Mouse (Mus musculus) cerebellum, postnatal 36 days (tissue): ENCODE measurements at regions not wholly inside any gene's neighbourhood (a gene's known extent, or its start where the extent isn't known, plus 50 kb on each side); places are given as distances from the start of the nearest gene placed in this dataset.

Experiments
- DNase-seq, 2 experiments: peaks; one replicate each; pipeline ENCODE4 v3.0.0; 2021 to 2022; ENCODE audit warnings: mixed read lengths in 2 of 2

DNA sequence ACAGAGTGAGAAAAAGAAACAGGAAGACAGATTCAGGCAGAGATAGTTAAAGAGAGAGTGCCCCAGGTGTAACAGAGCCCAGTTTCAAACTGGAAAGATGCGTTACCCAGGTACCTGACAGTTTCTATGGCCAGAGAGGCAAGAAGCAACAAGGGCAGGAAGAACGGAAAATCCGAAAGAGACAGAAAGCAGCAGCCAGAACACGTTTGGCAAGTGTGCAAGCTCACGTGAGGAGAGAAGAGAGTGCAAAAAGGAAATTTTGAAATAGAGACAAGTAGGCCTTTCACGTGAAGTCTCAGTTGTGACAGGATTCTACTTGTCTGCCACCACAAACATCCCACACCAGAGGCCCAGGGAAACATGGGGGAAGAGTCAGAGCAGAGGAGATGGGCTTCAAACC, 259.8 kb downstream of the Gm11361 start:
- no peak for DNase-seq

GRCm38 (mm10) chr13:28516636-28517035, 259.3 kb downstream of the Gm11361 start:
- DNase-seq = no peak

GRCm38 (mm10) chr13:28514245-28514644, 256.9 kb downstream of the Gm11361 start:
- DNase-seq = no peak

GRCm38 (mm10) chr13:28513336-28513735, 256.0 kb downstream of the Gm11361 start:
- no peak for DNase-seq

- DNase-seq = no peak
Observed at GRCm38 (mm10) chr13:28512573-28513334, 255.4 kb downstream of the Gm11361 start.

DNA sequence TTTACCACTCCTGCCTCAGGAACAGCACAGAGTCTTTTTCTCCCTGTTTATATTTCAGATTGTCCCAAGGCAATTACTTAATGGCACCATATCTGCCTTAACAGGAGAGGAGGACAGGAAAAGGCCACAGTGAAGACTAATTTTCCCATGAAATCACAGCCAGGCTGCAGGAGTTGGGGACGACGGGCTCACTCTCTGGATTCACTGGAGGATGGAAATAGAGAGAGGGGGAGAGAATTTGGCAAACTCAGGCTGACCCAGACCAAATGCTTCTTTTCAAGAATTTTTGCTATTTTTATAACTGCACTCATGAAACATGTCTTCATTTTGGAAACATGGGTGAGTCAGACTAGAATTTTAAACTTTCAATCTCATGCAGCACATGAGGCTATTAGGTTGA, 250.9 kb downstream of the Gm11361 start:
- no peak for DNase-seq

DNA sequence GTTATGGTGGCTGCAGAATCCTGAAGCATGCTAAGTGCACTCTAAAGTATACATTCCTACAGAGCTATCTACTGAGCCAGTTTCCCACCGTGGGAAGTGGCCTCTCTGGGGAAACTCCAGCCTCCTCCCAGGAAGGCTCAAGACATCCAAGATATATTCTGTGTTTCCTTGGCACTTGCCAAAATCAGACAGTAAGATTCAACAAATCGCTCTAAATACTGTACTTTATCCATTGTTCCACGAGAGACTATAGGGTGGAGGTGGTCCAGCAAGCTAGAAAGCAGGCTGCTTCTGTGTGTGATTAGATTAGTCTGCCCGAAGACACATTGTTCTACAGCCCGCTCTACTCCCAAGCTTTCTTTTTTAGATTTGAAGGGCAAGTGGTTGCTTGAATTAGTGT, 250.5 kb downstream of the Gm11361 start:
- DNase-seq = no peak

DNA sequence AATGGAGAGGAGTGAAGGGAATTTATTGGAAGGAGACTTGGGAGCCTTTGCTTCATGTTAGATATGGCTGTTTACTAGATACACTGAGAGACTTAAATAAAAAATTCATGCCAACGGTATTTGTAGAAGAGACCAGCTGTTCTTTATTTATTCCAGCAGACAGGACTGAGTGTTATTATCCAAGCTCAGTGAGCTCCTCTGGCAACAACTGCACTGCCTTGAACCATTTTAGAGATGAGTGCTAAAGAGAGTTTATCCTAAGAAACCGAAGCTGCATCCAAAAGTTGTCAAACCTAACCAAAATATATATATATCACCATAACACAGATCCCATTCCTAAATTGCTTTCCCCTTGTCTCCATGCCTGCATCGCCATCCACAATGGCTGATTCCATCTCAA, 247.0 kb downstream of the Gm11361 start:
- DNase-seq = no peak

GRCm38 (mm10) chr13:28502171-28502570, 244.8 kb downstream of the Gm11361 start:
- no peak for DNase-seq

- no peak for DNase-seq
Observed at GRCm38 (mm10) chr13:28500697-28501096, 243.4 kb downstream of the Gm11361 start.

GRCm38 (mm10) chr13:28497483-28497882, 240.2 kb downstream of the Gm11361 start:
- DNase-seq = no peak

DNA sequence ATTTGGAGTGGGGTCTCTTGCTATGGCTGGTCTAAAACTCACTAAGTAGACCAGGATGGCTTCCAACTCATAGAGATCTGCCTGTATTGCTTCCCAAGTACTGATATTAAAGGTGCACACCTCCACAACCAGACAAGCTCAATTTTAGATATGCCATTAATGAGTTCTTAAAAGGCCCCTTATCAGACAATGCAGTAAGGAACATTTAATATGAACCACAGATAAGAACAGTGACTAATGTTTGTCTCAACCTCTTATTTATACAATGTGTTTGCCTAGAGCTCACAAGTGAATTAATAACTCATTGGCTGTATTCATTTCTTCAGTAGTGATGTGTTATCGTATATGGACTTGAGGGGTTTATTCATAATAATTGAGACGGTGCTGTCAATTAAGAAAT, 234.7 kb downstream of the Gm11361 start:
- DNase-seq = no peak

DNA sequence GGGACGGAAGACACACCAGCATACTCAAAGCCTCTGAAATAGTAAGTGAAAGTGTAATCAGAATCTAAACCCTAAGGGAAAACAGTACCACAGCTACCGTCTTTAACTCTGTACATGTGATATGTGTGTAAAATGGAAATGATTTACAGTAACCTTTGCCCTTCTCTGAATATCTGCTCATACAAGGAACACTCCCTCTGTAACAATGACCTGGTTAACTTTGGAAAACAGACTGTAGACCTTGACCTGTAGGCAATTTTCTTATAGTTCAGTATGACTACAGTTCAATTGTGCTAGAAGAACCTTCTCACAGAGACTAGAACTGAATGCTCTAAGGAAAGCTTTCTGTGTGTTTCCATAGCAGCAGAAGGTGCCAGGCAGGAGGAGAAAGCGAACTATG, 226.4 kb downstream of the Gm11361 start:
- no peak for DNase-seq

- peak; percentile 58 to 66 for DNase-seq
Observed at GRCm38 (mm10) chr13:28481224-28481965, 224.1 kb downstream of the Gm11361 start.

DNA sequence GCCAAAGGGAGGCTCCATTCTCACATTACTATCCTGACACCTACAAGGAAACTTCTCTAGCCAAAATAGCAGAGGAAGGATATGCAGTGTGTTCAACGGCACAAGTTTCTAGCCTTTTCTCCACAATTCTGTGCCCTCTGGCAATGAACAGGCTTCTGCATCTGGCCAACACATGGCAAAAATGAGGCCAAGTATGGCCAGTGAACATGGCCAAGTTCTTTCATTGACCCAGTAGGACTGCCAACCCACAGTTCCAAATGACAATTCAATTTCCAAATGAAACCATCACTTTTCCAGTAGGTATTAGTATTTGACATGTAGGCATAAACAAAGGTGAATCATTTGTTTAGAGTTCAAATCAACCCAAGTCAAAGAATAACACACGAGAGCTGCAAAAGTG, 208.8 kb downstream of the Gm11361 start:
- no peak for DNase-seq

DNA sequence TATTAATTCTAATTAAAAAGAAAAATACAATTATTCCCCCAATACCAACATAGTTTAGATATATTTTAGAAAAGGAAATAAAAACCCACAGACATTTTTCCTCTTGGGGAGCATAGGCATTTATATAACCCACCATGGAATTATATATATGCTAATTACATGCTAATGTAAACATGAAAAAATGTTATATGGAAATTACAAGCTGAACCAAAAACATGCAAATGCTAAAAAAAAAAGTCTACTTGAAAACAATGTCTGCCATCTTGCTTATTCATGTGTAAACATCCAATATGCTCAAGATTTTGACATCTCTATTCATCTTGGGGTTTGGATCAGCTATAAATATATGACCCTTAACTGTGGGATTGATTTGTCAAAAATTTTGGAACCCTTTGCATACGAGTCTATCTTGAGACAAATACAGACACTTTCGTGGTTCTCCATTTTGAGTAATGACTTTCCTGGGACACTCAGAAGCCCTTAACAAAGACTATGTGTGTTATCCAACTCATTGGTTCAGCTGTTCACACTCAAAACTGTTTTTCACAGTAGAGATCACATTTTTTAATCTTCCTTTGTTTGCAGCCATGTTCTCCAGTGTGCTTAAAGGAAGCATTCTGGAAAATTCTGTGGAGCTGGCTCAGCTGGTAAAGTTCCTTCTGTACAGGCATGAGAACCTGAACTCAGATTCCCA, 208.0 kb downstream of the Gm11361 start:
- DNase-seq = no peak

DNA sequence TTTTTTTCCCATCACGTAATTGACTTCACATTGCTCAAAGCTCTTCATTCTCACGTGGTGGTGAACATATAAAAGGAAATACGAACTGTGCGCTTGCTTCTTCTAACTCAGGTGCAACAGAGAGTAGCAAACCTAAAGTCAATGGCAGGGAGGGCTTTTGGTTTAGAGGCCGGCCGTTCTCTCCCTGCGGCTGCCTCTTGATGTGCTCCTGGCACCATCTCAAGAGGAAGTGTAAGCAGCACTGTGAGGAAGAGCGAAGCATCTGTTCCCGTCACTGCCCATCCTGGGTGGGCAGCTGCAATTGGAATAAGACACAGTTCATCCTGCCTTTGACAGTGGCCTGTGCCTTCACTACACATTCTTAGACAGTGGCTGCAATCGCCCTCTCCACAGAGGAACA, 204.0 kb downstream of the Gm11361 start:
- no peak for DNase-seq

- DNase-seq = no peak
Observed at GRCm38 (mm10) chr13:28457403-28457802, 200.1 kb downstream of the Gm11361 start.

- no peak for DNase-seq
Observed at GRCm38 (mm10) chr13:28455878-28456277, 198.6 kb downstream of the Gm11361 start.

- DNase-seq = no peak
Observed at GRCm38 (mm10) chr13:28455016-28455415, 197.7 kb downstream of the Gm11361 start.

DNA sequence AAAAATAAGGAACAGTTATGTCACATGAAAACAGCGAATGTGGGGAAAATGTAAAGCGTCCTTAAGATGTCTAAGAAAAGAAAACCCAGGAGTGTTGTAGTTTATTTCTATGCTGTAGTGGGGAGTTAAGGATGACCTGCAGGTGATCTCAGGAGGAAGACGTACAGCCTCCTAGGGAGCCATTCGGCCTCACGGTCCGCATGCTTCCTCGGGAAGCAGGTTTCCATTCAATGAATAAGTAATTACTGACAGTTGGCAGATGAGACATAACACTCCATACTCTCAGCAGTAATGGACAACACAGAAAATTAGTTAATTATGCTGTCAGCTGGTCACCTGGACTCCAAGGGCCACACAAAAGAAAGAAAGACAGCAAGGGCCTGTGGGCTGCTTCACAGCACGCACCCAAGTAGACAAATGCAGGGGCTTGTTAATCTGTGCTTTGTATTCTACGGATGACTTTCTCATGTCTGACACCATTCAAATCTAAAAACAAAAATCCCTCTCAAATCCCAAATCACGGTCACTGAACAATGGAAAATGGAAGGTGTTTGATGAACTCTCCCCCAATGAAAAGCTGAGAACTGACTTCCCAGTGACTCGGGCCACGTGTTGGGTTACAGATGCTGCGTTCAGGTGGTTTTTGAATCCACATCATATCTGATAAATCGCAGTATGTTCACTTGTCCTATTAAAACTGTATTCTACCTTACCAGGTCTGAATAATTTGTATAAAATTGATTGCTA, 193.5 kb downstream of the Gm11361 start:
- no peak for DNase-seq

DNA sequence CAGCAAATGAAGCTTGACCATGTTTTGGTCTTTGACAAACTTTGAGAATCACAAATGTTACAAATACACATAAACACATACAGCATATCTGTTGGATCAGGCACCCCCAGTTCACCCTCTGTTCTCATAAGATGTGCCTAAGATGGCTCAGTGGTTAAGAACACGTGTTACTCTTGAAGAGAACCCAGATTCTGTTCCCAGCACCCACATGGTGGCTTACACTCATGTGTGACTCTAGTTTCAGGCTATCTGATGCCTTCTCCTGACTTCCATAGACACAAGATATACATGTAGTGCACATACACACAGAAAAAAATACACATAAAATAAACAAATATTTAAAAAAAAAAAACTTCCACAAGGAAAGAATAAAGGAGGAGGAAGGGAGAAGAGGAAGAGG, 191.7 kb downstream of the Gm11361 start:
- no peak for DNase-seq

- DNase-seq = no peak
Observed at GRCm38 (mm10) chr13:28442250-28442649, 184.9 kb downstream of the Gm11361 start.
